Mouse (Mus musculus): ENCODE results near the gene Zfp799.

Gene Zfp799

GRCm38 (mm10) chr17:32786944-32787343 is 43.1 kb downstream of the Zfp799 start:
- no peak for DNase-seq

- peak; percentile 14 to 50 for DNase-seq
Observed at GRCm38 (mm10) chr17:32785656-32786055, 44.4 kb downstream of the Zfp799 start.

- no peak for DNase-seq
Observed at GRCm38 (mm10) chr17:32777564-32777963, 52.5 kb downstream of the Zfp799 start.

GRCm38 (mm10) chr17:32771213-32771612 is 58.8 kb downstream of the Zfp799 start:
- peak; percentile 31 to 39 for DNase-seq

GRCm38 (mm10) chr17:32766422-32766821 is 63.6 kb downstream of the Zfp799 start:
- no peak for DNase-seq
